Mouse (Mus musculus): ENCODE results near the gene Zbtb7b.

GRCm38 (mm10) chr3:89416158-89416557 is 21.6 kb upstream of the Zbtb7b start:
- no peak for TF ChIP-seq GATA2 (IDR thresholded peaks at IDR 0.05; ENCODE audit: borderline replicate concordance, low read depth, low read length)
- TF ChIP-seq CTCF (IDR thresholded peaks at IDR 0.05; ENCODE audit: low read depth, low read length), result no peak
- TF ChIP-seq GATA1 (IDR thresholded peaks at IDR 0.05; ENCODE audit: borderline replicate concordance, low read length), result no peak
- TF ChIP-seq TAL1 (conservative IDR thresholded peaks at IDR 0.05; ENCODE audit: low read depth, low read length), result no peak
- no peak for TF ChIP-seq POLR2AphosphoS5 (IDR thresholded peaks at IDR 0.05; ENCODE audit: insufficient replicate concordance, low read depth, low read length)
